Mouse (Mus musculus) megakaryocyte progenitor cell, adult 5-6 weeks (primary cell): ENCODE results near the gene Ppp1r37. TPM values are rescaled to one million over a fixed set of nuclear protein-coding genes. Genes with fewer than 3 reads are reported as not detected.
"Not testable (repeated sequence)": the region's sequence is repeated elsewhere in the genome, so short reads cannot be mapped to it uniquely, and the experiment has no call there.

Experiments
- ATAC-seq: replicated peaks from 2 replicates; pipeline ENCODE4 v1.8.0; 2016; ENCODE audit warnings: mild to moderate bottlenecking, moderate TSS enrichment, inconsistent platforms; ENCODE audit not compliant: poor library complexity
- total RNA-seq, 2 experiments: library from RNA; stranded (forward) in 1 of 2; stranded (reverse) in 1 of 2; fragments of 157-497, 149-512 nt in 1 of 2; fragments of 200-1000 nt in 1 of 2; gene quantifications; 2 replicates each; pipeline versions ENCODE4 v1.2.3 to v1.2.4; 2015 to 2017

The Ppp1r37 gene
- total RNA-seq (2015) (11.0 and 11.7 TPM in 2 replicates), total RNA-seq (2017) (13.4 and 18.1 TPM in 2 replicates)

GRCm38 (mm10) chr7:19562643-19563410, at the start of gene Ppp1r37:
Gene Ppp1r37 (minus strand): TSS chr7:19563076.
- ATAC-seq: no peak

GRCm38 (mm10) chr7:19610969-19611368, 48.1 kb upstream of the Ppp1r37 start:
- no peak for ATAC-seq

GRCm38 (mm10) chr7:19609641-19610332, 46.9 kb upstream of the Ppp1r37 start:
- ATAC-seq: no peak

GRCm38 (mm10) chr7:19607291-19607690, 44.4 kb upstream of the Ppp1r37 start:
- no peak for ATAC-seq

- not testable (repeated sequence) for ATAC-seq
These were observed 41.8 kb upstream of the Ppp1r37 start for GRCm38 (mm10) chr7:19604606-19605214.

- ATAC-seq: peak; percentile 99
These were observed 41.2 kb upstream of the Ppp1r37 start, which contains the start of gene Clasrp for GRCm38 (mm10) chr7:19603849-19604605. Gene Clasrp (minus strand): TSS chr7:19604486.

GRCm38 (mm10) chr7:19603055-19603454, 40.2 kb upstream of the Ppp1r37 start:
- ATAC-seq: no peak

- no peak for ATAC-seq
These were observed 37.7 kb upstream of the Ppp1r37 start for GRCm38 (mm10) chr7:19600562-19600961.

- ATAC-seq: peak; percentile 69
These were observed 30.3 kb upstream of the Ppp1r37 start for GRCm38 (mm10) chr7:19593061-19593730.

GRCm38 (mm10) chr7:19589917-19590316, 27.0 kb upstream of the Ppp1r37 start:
- peak; percentile 82 for ATAC-seq

- ATAC-seq: peak; percentile 62
These were observed 26.3 kb upstream of the Ppp1r37 start for GRCm38 (mm10) chr7:19589207-19589606.

- no peak for ATAC-seq
These were observed 23.4 kb upstream of the Ppp1r37 start for GRCm38 (mm10) chr7:19586269-19586668.

GRCm38 (mm10) chr7:19580634-19581033, 17.8 kb upstream of the Ppp1r37 start:
- no peak for ATAC-seq

GRCm38 (mm10) chr7:19579751-19580150, 16.9 kb upstream of the Ppp1r37 start:
- no peak for ATAC-seq

GRCm38 (mm10) chr7:19578436-19578835, 15.6 kb upstream of the Ppp1r37 start:
- ATAC-seq: no peak

GRCm38 (mm10) chr7:19577877-19578414, 15.1 kb upstream of the Ppp1r37 start:
- peak; percentile 70 for ATAC-seq

GRCm38 (mm10) chr7:19577141-19577852, 14.4 kb upstream of the Ppp1r37 start, which contains the start of the genes Zfp296 and Gemin7:
Gene Zfp296 (plus strand): TSS chr7:19577287.
Gene Gemin7 (minus strand): TSS chr7:19577595.
- peak; percentile 30 for ATAC-seq

- ATAC-seq: no peak
These were observed 12.7 kb upstream of the Ppp1r37 start for GRCm38 (mm10) chr7:19575559-19575958.

GRCm38 (mm10) chr7:19573776-19574140, 10.9 kb upstream of the Ppp1r37 start:
- ATAC-seq: no peak
